Mouse (Mus musculus) forebrain, embryonic 16.5 days (tissue): ENCODE measurements around the gene Mtrr. TPM values are rescaled to one million over a fixed set of nuclear protein-coding genes. Genes with fewer than 3 reads are reported as not detected.

ENCODE experiments used
- ATAC-seq: fragments of 200-750 bp; cut with Nextera tagmentation; 2 replicates; pipeline ENCODE4 v1.8.0; 2017; ENCODE audit warnings: mild to moderate bottlenecking, moderate library complexity
- H3K27ac ChIP-seq: fragments of 300-500 bp; sonication (generic); 2 replicates; pipeline ENCODE4 v1.5.1; 2014; ENCODE audit warnings: low read length, control low read depth
- H3K27me3 ChIP-seq: fragments of 300-500 bp; sonication (generic); replicated peaks from 2 replicates; pipeline ENCODE4 v1.6.1; 2014; ENCODE audit warnings: low read length; ENCODE audit not compliant: control insufficient read depth, insufficient read depth
- H3K36me3 ChIP-seq: fragments of 300-500 bp; sonication (generic); 2 replicates; pipeline ENCODE4 v1.6.1; 2014; ENCODE audit not compliant: control insufficient read depth, insufficient read depth
- H3K4me1 ChIP-seq: fragments of 300-500 bp; sonication (generic); replicated peaks from 2 replicates; pipeline ENCODE4 v1.6.1; 2014; ENCODE audit warnings: low read length; ENCODE audit not compliant: control insufficient read depth, insufficient read depth
- H3K4me2 ChIP-seq: fragments of 300-500 bp; sonication (generic); 2 replicates; pipeline ENCODE4 v1.6.1; 2014; ENCODE audit warnings: mild to moderate bottlenecking, low read length, control low read depth
- H3K4me3 ChIP-seq: fragments of 300-500 bp; sonication (generic); replicated peaks from 2 replicates; pipeline ENCODE4 v1.5.1; 2014; ENCODE audit warnings: mild to moderate bottlenecking, low read length, control low read depth
- H3K9ac ChIP-seq: fragments of 300-500 bp; sonication (generic); replicated peaks from 2 replicates; pipeline ENCODE4 v1.6.1; 2014; ENCODE audit warnings: low read depth, low read length, control low read depth
- H3K9me3 ChIP-seq: fragments of 300-500 bp; sonication (generic); 2 replicates; pipeline ENCODE4 v1.6.1; 2016; ENCODE audit warnings: low read length; ENCODE audit not compliant: control insufficient read depth
- WGBS: fragments of 180-500 bp; shearing (Covaris S2); extraction: QIAGEN DNeasy Blood & Tissue Kit; methylation state at CpG from one replicate; pipeline ENCODE4 v1.1.7; 2014; 5-methylcytosine and 5-hydroxymethylcytosine counted together
- polyA plus RNA-seq: library from polyadenylated mRNA; unstranded; fragments of >200 nt; fragmentation: Nextera tagmentation; extraction: Ambion mirVana; gene quantifications from 2 replicates; pipeline ENCODE4 v1.2.1, GENCODE M21; 2015

The Mtrr gene
- polyA plus RNA-seq: 13.7 and 17.3 TPM in 2 replicates

DNA sequence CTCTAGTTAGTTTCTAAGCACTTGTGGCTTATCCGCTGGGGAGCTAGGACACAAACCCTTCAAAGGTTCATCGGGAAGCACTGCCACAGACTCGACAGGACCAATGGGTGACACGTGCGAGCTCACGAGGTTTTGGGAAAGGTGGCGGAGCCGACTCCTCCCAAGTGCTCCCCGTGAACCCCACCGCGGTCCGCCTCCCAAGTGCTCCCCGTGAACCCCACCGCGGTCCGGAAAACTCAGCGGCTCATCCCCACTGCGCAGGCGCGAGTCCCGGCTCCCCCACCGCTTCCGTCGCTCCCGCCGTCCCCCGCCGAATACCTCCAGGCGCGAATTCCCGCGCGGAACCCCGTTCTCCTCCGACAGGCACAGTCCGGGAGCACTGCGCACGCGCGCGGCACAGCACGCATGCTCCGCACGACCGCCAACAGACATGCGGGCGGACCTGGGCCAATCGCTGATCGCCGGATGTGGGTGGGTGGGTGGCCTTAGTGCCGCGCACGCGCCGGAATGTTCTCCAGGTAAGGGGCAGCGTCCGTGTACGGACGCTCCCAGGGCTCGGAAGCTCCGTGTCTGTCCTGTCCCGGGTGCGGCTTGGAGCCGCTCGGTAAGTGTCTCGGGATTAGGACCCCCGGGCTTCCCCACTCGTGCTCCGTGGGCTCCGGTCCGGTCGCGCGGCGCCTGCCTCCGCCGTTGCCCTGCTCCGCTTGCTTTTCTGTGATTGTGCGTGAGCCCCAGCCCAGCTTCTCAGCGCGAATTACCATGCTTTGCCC, at the start of gene Mtrr, which contains the start of gene Fastkd3:
Mtrr (minus strand) TSS at position 403 of the 770 bp plus-strand sequence.
Fastkd3 (plus strand) TSS at position 488 of the 770 bp plus-strand sequence.
- Histone ChIP-seq H3K4me2 (peak within 1 kb of the TSS; percentile 84), H3K9me3 (no peaks in the 10 kb centered on the region), H3K36me3 (peaks cover 24% of the 10 kb centered on the region), H3K4me3 (peak within 1 kb of the TSS; percentile 89), H3K4me1 (peaks cover 23% of the 10 kb centered on the region), H3K27me3 (no peaks in the 10 kb centered on the region), H3K27ac (peak within 1 kb of the TSS; percentile 82), H3K9ac (peak within 1 kb of the TSS; percentile 82)
- under 1% methylated on average over 81 of the region's 81 CpGs for WGBS
- ATAC-seq: peak; percentile 100

DNA sequence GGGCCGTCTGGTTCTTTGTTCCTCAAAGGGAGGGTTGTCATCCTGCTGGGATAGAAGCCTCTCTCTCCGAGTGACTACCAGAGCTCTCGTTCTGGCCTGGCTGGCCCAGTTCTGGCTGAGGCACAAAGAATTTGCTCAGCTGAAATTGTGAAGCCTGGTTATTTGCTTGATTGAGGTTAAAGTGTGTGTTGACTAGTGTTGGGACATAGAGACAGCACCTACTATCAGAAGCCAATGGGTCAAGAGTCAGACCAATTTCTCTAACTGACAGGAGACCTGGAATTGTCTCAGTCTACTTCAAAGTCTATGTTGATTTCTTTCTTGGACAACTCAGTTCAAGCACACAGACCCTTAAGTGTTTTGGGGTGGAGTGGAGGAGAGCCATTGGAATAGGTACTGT, 45.1 kb upstream of the Mtrr start:
- Histone ChIP-seq H3K27ac (no peak overlapping the region), H3K9ac (no peak overlapping the region), H3K36me3 (no peaks in the 10 kb centered on the region), H3K4me3 (no peak overlapping the region), H3K27me3 (no peaks in the 10 kb centered on the region), H3K9me3 (no peaks in the 10 kb centered on the region), H3K4me1 (no peaks in the 10 kb centered on the region), H3K4me2 (no peak overlapping the region)
- 78% methylated on average over 3 of the region's 3 CpGs for WGBS
- no peak for ATAC-seq

DNA sequence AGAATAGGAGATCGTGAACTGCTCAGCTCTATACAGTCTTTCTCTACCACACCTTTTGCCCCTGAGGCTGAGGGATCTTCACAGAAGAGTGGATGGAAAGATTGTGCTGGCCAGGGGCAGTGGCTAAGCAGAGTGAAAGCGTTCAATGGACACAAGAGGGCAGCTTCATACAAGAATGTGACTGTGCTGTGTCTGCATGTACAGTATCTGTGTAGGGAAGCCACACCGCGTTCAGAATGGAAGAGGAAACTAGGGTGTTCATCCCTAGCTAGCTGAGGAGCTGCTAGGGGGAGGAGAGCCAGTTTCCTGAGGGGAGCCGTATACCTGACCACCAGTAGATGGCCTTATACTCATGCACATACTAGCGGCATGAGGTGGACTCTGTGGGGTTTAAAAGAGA, 40.8 kb upstream of the Mtrr start:
- no peak overlapping the region for H3K9ac ChIP-seq
- no peaks in the 10 kb centered on the region for H3K4me1 ChIP-seq
- no peak overlapping the region for H3K4me2 ChIP-seq
- no peaks in the 10 kb centered on the region for H3K9me3 ChIP-seq
- ATAC-seq: peak; percentile 77
- no peak overlapping the region for H3K4me3 ChIP-seq
- 63% methylated on average over 6 of the region's 6 CpGs for WGBS
- no peaks in the 10 kb centered on the region for H3K36me3 ChIP-seq
- no peak overlapping the region for H3K27ac ChIP-seq
- no peaks in the 10 kb centered on the region for H3K27me3 ChIP-seq

DNA sequence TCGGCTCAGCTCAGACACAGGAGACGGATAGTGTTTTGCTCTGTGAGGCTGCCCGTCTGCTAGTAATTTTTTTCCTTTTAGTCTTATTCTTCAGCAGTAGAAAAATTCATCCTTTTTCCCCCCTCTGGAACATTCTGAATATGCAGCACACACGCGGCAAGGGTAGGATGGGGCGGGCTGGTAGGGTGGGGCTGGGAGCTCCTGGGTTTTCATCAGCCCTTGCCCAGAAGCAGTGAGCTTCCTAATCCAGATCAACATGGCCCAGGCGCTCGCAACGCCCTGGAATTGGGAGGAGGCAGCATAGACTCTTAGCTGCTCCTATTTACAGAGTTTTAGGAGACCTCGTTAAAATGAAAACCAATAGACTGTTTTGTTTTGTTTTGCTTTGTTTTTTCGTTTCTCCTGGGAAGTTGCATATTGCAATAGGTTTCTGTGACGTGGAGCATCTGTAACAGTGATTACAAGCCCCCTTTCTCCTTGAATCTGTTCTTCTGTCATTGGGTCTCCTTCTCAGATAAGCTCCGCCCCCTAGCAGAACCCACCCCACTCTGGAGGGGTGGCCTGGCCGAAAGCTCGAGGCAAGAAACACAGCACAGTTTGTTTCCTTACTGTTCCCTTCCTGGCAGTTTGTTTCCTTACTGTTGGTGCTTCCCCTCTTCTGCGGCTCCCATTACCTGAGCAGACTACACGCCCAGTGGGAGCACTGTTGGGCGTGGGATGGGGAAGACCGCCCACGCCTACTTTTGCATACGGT, 25.9 kb upstream of the Mtrr start:
- Histone ChIP-seq H3K4me2 (peak overlapping the region; percentile 35), H3K27me3 (no peaks in the 10 kb centered on the region), H3K4me1 (peaks cover 6% of the 10 kb centered on the region; the same call in 1 of the 2 replicates), H3K36me3 (no peaks in the 10 kb centered on the region), H3K9me3 (no peaks in the 10 kb centered on the region), H3K9ac (peak overlapping the region; percentile 34; the same call in 1 of the 2 replicates), H3K4me3 (peak overlapping the region; percentile 7; the same call in 1 of the 2 replicates), H3K27ac (no peak overlapping the region)
- peak; percentile 51 for ATAC-seq
- WGBS: 54% methylated on average over 21 of the region's 21 CpGs

DNA sequence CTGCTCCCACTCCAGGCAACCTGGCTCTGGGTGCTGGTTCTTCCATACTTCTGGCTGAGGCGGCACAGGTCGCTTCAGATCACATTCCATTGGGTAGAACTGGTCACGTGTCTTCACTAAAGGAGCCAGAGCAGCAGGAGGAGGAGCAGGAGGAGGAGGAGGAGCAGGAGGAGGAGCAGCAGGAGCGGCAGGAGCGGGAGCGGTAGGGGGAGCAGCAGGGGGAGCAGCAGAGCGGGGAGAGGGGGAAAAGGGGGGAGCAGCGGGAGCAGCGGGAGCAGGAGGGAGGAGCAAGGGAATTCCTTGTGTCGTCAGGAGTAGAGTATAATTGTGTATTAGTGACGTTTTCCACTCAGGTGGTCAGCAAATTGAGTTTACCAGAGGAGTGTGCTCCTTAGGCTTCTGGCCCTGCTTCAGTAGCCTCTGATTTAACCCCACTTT, 23.8 kb upstream of the Mtrr start:
- Histone ChIP-seq H3K4me2 (peak overlapping the region; percentile 45), H3K36me3 (no peaks in the 10 kb centered on the region), H3K27me3 (no peaks in the 10 kb centered on the region), H3K4me1 (peaks cover 6% of the 10 kb centered on the region; the same call in 1 of the 2 replicates), H3K9me3 (no peaks in the 10 kb centered on the region), H3K27ac (no peak overlapping the region), H3K4me3 (peak overlapping the region; percentile 31), H3K9ac (no peak overlapping the region)
- under 1% methylated on average over 11 of the region's 11 CpGs for WGBS
- peak; percentile 78 for ATAC-seq

DNA sequence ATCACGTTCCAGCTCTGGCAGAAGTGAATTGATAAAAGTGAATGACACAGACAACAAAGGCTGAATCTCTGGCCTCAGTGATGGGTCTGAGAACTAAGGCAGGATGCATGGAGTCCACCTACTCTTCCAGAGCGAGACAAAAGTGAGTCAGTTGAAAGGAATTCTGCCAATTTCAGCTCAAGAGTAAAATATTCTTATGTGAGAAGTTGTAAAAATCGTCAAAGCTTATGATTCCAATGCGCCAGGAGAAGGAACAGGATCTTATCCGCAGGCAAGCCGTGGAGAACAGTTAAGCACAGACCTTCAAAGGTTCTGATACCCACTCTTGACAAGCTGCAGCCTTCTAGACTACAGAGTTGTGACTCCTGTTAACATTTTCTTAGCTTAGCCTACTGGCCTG, 21.1 kb upstream of the Mtrr start:
- no peak overlapping the region for H3K27ac ChIP-seq
- H3K9me3 ChIP-seq: no peaks in the 10 kb centered on the region
- ATAC-seq: no peak
- H3K4me3 ChIP-seq: no peak overlapping the region
- WGBS: 80% methylated on average over 6 of the region's 6 CpGs
- H3K36me3 ChIP-seq: no peaks in the 10 kb centered on the region
- H3K4me1 ChIP-seq: peaks cover 6% of the 10 kb centered on the region; the same call in 1 of the 2 replicates
- no peaks in the 10 kb centered on the region for H3K27me3 ChIP-seq
- H3K4me2 ChIP-seq: no peak overlapping the region
- H3K9ac ChIP-seq: no peak overlapping the region

DNA sequence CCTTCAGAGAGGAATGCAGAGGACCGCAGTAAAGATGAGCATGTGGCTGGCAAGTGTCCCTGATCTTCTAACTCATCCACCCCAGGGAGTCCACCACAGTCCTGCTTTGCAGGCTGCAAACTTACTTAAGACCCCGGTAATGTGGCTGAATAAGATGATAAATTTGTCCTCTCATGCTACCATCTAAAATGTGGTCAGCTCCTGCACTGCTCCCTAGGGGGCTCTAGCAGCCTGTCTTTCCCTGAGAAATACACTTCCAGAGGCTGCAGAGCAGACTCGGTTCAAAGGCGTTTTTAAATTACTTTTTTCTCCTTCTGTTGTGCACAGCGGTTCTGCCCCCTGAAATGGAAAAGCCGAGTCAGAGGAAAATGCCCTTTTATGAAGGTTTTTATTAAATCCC, 19.2 kb upstream of the Mtrr start:
- no peak overlapping the region for H3K4me2 ChIP-seq

DNA sequence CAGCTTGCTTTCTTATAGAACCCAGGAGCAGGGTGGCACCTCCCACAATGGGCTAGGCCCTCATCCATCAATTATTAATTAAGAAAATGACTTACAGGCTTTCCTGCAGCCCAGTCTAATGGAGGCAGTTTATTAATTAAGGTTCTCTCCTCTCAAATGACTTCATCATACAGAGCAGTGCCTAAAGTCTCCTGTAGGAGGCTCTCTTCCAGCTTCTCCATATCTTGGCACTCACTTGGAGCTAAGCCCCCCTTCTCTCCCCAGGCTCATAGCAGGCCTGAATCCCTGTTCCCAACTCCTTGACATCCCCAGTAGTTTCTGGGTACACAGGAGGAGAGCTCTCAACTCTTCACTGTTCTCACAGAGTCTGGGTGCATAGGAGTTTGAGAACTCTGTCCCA, 17.0 kb upstream of the Mtrr start:
- Histone ChIP-seq H3K9ac (no peak overlapping the region), H3K27ac (no peak overlapping the region), H3K36me3 (0 out of 2 replicates have a peak, but pooled peaks cover 3% of the 10 kb centered on the region), H3K4me2 (no peak overlapping the region), H3K9me3 (no peaks in the 10 kb centered on the region), H3K27me3 (no peaks in the 10 kb centered on the region), H3K4me1 (peaks cover 2% of the 10 kb centered on the region; the same call in 1 of the 2 replicates), H3K4me3 (no peak overlapping the region)
- ATAC-seq: no peak

More for the DNA sequence above, 19.2 kb upstream of the Mtrr start:
- Histone ChIP-seq H3K4me1 (peaks cover 5% of the 10 kb centered on the region; the same call in 1 of the 2 replicates), H3K4me3 (no peak overlapping the region), H3K9me3 (no peaks in the 10 kb centered on the region), H3K36me3 (no peaks in the 10 kb centered on the region), H3K27ac (no peak overlapping the region), H3K9ac (no peak overlapping the region), H3K27me3 (no peaks in the 10 kb centered on the region)
- ATAC-seq: peak; percentile 57
- WGBS: 15% methylated on average over 6 of the region's 6 CpGs

DNA sequence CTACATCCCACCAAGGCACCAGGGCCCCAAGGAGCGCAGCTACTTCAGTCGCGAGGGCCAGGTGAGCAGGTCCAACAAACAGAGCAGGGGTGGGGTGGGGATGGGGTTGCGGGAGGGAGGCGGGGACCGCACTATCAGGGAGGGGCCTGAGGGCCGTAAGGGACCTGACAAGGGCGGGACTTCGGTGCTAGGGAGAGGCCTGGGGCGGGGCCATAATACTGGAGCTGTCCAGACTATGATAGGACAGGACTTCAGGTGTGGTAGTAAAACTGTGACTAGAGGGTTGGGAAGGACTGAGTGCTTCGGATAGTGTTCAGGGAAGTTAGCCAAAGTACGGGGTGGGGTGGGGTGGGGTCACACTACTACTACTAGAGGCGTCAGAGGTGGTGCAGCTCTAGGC, 15.7 kb upstream of the Mtrr start:
- ATAC-seq: no peak
- 15% methylated on average over 13 of the region's 13 CpGs for WGBS
- H3K4me2 ChIP-seq: peak overlapping the region; percentile 52
- H3K4me3 ChIP-seq: peak overlapping the region; percentile 32
- H3K27ac ChIP-seq: no peak overlapping the region
- no peak overlapping the region; the same call in 1 of the 2 replicates for H3K9ac ChIP-seq
- H3K4me1 ChIP-seq: peaks cover 2% of the 10 kb centered on the region; the same call in 1 of the 2 replicates
- H3K36me3 ChIP-seq: peaks cover 7% of the 10 kb centered on the region; the same call in 1 of the 2 replicates
- H3K27me3 ChIP-seq: no peaks in the 10 kb centered on the region
- no peaks in the 10 kb centered on the region for H3K9me3 ChIP-seq
